Mouse (Mus musculus) spleen, adult 12 weeks (tissue): ENCODE data around the gene Sod1.

Source experiments
- DNase-seq: peaks from one replicate; pipeline ENCODE4 v3.0.0; 2022; ENCODE audit warnings: low spot score

Gene Sod1

DNA sequence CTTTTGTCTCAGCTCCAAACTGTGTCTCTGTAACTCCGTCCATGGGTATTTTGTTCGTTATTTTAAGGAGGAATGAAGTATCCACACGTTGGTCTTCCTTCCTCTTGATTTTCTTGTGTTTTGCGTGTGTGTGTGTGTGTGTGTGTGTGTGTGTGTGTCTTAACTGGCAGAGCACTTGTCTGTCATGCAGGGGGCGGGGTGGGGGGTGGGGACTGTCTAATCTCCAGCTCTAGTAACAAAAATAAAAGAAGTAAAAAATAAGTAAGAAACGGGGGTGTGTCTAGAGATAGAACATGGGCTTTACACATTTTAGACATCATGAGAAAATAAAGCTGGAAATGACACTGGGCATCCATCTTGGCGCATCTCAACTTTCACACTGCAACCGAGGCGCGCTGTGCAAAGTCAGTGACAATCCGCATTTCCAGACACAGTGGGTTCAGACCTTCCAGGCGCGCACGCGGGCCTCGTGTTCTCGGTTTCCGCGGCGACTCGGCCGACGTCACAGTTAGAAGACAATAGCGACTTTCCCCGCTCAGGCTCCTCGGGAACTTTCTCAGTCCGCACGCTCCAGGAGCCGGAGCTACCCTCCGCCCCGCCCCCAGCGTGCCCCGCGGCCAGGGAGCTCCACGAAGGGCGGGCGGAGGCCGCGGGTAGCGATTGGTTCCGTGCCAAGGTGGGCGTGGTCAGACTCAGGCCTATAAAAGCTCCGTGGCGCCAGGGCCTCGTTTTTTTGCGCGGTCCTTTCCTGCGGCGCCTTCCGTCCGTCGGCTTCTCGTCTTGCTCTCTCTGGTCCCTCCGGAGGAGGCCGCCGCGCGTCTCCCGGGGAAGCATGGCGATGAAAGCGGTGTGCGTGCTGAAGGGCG is at the start of gene Sod1:
Sod1 (plus strand) TSS at position 729 of the 866 bp plus-strand sequence.
- peak; percentile 97 for DNase-seq

DNA sequence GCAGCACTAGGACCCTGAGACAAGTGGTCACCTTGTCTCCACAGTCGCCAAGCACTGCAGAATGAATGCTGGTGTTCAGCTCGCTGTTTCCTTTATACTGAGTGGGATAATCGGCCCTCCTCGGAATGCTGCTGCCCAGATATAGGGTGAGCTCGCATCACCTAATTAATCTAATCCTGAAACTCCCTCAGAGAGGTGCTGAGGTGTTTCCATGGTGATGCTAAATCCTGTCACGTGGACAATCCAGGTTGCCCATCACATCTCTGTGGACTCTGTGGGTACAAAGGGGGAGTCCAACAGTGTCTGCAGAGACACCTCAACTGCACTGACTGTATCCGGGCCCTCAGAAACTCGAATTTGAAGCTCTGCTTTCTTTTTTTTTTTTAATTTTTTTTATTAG is 49.1 kb upstream of the Sod1 start:
- no peak for DNase-seq

DNA sequence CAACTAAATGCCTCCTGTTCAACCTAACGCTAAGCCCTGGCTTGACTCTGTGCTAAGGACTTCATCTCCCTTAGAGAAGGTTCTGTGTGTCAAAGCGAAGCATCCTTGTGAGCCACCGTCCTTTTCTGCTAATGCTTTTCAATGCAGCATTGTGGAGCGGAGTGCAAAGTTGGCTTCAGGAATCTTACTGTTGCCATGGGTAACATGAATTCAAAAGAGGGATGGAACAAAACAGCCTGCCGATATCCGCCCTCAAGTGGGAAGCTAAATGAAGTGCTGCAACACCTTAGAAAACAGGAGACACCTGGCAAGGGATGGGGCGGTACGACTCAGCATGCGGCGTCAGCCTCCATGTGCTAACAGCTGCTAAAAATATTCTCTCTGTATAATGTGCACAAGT is 44.1 kb upstream of the Sod1 start:
- no peak for DNase-seq

DNA sequence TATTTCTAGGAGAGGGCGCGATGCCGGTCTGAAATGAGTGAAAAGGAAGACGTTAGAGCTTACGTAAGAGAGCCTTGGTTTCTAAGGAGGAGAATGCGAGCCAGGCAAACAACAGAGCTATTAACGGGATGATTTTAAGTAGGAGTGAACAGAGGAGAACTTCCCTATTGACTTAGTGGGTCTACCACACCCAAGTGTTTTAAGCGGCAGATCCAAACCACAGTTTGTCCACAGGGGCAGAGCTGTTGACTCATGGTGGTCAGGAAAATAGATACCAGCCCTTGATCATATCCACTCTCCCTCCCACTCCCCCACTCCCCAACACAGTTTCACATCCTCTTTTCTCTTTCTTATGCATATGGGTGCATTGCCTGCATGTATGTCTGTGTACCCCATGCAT is 43.1 kb upstream of the Sod1 start:
- DNase-seq = no peak

DNA sequence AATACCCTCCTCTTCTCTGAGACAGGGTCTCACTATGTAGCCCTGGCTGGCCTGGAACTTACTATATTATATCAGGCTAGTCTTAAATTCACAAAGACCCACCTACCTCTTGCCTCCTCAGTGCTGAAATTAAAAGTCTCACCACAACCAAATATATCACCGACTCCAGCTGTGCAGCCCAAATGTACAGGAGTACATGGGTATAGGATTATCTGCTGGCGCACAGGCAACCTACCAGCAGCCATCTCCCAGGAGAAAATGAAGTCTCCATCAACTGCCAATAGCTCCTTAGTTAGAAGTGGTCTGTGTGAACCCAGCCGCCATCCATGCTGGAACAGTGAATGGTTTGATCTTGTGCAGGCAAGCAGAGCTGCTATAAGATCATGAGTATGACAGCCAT is 42.1 kb upstream of the Sod1 start:
- DNase-seq = no peak

DNA sequence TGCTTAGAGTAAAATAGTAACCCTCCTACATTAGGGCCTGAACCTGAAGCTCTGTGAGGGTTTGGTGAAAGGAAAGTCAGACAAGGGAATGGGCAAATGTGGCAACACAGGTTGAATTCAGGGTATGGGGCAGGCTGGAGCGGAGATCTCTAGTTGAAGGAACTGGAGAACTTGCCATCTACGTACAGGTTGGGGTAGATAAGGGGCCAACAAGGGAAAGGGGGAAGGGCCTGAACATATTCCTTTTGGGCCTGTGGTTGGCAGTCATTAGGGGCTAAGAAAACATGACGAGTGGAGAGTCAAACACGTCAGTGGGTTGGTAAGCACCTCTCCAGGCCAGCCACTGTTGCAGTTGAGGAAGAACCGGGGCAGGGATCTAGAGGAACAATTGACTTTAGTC is 40.7 kb upstream of the Sod1 start:
- DNase-seq = no peak

DNA sequence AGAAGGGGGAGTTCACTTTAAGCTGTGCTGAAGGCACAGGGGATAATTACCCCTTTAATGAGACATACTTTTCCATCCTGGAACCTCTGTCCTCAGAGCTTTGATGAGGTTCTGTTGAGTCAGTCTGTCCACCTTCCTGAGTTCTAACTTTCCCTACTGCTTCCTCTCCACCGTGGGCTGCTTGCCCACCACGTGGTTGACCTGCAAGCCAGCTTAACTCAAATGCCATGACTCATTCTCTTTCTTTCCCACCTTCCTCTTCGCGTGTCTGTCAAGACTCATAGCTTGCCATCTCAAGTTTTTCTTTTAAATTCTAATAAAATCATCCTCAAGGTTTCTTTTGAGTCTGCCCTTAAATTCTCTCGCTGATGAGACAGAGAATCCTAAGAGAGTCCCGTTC is 39.6 kb upstream of the Sod1 start:
- no peak for DNase-seq

DNA sequence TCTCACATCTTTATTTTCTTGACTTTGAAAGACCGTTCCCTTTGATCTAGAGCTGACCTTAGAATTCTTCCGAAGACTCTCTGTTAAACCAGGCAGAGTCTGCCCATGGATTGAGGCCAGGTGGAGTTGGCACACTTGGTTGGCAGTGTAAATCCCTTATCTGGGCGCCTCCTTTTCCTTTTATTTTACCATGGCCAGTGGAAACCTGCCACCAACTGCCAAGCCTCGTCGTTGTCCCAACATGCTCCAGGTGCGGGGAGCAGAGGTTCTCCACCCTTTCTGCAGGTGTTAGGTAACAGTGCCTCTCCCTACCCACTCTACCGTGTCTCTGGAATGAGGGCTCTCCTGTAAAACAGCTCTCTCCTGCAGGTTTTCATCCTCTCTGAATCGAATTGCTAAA is 38.9 kb upstream of the Sod1 start:
- DNase-seq = no peak

DNA sequence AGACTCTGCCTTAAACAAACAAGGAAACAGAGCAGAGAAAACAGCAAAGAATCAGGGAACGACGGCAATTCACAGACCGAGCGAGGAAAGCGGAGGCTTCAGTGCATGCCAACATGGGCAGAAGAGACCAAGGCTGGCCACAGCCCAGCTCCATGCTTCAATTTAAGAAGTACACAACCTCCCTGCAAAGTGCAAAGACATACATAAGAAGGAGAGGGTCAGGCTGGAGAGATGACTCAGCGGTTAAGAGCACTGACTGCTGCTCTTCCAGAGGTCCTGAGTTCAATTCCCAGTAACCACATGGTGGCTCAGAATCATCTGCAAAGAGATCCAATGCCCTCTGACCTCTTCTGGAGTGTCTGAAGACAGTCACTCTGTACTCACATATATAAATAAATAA is 36.4 kb upstream of the Sod1 start:
- no peak for DNase-seq

DNA sequence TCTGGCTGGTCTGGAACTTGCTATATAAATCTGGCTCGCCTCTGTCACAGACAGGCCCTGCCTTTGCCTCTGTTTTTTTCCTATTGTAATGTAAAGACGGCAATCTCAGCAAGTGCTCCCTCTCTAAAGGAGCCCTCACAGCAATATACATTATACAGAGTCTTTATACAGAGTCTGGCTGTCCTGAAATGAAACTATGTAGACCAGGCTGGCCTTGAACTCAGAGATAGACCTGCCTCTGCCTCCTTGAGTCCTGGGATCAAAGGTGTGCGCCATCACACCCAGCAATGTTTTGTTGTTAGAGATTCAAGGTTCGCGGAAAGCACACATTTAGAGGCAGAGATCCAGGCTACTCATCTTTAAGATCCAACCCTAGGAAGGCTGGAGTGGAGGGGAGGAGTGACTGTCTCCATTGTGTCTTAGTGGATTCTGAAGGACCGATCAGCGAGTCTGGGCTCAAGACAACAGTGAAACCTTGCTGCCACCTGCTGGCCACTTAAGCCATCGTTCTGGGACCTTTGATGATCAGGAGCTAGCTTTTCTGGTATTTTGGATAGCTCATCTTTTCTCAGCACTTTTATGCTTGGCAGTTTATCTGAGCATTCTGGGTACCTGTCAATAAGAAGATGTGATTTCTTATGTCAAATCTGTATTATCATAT is 34.5 kb upstream of the Sod1 start:
- peak; percentile 41 for DNase-seq

DNA sequence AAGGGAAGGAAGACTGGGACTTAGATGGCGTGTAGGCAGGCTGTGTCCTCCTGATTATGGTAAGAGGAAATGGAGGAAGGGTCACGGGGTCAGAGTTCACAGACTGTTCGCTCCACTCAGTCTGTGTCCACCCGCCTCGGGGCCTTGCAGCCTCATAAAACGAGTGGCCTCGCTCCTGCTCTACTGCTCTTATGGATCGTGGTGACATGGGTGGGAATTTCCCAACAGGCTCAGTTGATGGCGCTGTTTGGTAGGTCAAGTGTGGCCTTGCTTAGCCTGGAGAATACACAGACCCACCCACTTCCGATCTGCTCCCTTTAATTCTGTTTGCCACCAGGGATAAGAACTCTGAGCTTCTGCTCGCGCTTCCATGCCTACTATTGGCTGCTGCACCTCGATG is 33.1 kb upstream of the Sod1 start:
- no peak for DNase-seq

DNA sequence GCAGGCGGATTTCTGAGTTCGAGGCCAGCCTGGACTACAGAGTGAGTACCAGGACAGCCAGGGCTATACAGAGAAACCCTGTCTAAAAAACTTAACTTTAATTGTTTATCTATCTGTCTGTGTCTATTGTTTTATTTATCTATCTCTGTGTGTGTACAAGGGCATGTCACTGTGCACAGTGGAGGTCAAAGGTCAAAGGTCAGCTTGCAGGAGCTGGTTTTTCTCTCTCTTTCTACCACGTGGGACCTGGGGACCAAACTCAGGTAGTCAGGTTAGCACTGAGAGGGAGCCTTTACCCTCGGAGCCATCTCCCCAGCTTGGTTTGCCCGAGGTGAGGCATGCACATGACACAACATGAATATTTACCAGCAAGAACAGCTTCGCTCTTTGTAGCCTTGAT is 29.3 kb upstream of the Sod1 start:
- DNase-seq = no peak

DNA sequence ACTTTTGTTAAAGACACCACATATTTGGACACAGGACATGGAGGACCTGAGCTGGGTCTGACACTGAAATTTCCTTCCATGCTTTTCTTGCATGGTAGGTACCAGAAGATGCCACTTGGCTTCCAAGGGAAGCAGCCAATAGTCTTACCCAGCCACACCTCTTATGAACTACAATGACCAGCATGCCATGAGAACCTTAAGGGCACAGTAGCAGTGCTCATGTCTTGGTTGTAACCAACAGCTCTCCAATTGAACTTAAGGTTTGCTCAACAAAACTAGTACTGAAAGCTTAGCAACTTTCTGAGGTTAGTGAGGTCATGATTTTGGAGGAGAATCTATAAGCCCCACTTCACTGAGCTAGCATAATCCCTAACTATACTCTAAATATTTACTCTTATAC is 26.8 kb upstream of the Sod1 start:
- DNase-seq = no peak

DNA sequence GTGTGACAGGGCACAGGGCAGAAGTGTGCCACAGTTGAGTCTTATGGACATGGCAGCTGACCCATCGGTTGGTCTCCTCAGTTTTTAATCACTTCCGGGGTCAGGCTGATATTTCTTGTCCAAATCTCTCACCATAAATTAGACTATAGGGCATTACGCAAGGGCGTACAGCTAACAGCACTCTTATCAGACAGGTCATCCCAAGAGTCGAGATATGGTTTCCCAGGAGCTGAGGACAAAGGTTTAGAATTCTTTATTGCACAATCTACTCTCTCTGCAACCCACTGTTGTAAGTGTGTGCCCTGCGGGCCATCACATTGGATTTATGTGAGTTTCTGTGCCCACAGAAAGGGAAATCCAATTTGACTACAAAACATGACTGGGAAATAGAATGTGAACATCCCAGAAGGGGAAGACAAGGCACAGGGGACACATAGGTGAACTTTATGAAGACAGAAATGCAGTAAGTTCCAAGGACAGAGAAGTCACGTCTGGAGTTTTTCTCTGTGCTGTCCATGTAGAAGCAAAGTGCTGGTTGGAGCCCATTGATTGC is 23.8 kb upstream of the Sod1 start:
- DNase-seq = no peak

DNA sequence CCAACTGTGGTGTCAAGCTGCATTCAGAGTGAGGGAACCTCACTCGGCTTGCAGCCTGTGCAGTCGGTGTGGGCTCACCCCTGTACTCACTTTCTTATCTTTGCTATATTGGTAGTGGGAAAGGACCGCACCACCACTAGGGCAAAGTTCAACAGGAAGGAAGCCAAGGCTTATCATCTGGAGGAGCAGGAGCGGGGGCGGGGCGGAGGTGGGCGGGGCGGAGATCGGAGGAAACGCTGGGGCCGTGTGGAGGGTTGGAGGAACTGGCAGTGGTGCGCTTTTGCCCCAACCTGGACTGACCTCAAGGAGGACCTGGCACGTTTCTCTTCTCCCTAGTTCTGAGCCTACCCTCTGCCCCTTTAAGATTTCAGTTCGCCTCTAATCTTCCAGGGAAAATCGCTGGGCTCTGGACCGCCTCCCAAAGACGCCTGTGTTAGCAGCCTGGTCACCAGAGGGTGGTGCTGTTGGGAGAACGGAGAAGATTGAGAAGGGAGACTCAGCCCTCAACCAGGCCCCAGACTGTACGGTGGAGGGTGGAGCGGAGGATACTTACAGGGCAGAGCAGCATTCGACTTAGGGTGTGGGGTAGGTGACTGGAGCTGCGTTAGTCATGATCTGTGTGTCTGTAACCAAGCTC is 23.1 kb upstream of the Sod1 start:
- DNase-seq = peak; percentile 77

DNA sequence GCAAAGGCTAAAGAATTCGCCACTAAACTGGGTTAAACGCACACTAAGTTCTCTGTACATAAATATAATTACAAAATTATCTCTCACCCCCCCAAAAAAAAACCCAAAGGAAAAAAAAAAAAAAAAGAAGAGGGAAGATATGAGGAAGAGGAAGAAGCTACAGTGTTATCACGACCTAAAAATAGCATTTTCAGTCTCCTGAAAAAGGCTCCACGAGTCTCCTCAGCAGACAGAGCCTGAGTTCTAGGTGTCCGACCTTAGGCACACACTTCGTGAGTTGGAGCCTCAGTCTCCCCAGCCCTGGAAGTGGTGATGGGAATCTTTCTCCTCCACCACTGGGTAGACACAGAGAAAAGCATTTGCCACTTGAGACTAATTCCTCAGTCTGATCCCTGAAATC is 21.9 kb upstream of the Sod1 start:
- no peak for DNase-seq

DNA sequence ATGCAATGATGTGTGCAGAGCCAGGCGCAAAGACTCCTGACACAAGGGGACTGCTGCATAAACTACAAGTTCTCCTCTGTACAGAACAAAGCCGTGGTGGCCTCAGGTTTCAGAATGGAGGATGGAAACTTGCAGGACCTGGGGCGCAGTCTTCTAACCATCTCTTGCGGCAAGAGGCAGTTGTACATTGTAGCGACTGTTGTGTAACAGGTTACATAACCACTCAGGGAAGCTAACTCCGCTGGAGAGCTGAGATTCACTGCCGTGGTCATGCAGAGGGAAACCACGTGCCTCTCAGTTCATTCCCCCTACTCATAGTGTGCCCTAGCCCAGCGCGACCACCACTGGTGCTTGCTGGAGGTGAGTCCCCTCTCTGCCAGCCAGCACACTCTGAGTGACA is 21.4 kb upstream of the Sod1 start:
- no peak for DNase-seq

DNA sequence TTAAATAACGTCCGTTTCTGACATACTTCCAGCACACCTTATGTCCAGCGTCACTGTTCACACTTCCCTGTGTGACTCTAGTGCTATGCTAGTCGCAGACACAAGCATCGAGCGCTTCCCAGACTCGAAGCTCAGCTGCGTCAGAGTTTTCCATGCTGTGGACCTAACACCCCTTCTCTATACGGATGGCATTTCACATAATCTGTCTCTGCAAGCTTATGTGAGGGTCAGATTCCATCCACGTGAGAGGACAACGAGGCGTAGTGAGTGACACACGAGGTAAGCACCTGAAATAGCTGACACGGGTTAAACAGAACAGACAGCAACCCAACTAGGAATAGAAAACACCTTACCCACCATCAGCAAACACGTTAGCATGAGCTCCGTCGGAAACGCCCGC is 18.4 kb upstream of the Sod1 start:
- no peak for DNase-seq

DNA sequence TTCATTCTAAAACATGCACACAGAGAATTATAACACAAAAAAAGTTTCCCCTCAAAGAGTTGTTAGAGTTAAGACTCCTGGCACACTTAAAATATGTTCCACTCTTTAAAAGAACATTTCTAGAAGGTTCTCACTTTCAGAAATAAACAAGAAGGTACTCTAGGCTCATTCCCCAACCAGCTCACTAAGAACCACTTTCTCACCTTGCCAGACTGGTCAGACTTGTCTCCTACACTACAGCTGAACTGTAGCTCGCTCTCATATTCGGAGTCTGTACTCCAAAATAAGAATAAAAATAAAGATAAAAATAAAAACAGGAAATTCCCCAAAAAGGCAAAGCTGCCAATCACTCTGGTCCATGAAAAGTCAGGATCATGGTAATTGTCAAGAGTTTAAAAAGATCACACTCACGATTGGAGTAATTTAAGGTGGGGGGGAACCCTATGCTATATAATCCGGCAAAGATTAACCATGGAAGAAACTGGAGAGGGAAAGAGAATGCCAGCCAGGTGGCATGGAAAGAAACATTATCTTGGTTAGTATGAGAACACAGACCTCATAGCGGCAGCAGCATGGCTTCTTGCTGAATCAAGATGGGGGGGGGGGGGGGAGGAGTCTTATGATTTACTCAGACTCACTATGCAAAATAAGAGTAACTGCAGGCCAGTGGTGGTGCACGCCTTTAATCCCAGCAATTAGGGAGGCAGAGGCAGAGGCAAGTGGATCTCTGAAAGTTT is 17.2 kb upstream of the Sod1 start:
- DNase-seq = no peak

DNA sequence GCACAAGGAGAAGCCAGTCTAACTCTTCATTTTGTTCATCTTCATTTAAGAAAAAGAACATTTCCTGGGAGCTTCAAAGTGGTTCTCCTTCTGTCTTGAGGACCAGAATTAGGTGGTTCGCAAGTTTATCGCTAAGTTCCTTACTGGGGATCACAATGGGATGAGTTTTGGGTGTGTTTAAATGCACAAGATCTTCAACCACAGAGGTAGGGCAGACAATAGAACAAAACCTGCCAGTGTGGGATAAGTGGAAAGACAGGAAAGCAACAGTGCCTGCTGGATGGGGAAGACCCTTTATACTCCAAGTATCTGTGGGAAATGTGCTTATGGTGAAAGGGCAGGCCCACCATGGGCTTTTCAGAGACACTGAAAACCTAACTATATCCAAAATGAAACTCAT is 15.7 kb upstream of the Sod1 start:
- DNase-seq = no peak

DNA sequence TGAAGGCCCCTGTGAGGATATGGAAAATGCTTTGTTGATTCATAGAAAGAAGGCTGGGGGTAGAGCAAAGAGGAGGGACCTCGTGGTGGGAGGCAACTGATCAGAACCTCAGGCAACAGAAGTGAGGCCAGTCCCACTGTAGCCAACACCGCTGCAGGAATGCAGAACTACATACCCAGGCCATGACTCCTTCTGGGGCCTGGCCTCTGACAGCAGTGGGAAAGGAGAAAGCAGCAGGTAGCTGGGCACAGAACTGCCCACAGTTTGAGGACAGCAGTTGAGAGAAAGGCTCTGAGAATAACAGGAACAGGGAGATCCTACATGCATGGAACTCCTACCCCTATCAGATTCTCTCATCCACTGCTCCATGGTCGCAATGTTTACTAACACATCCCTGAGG is 11.6 kb upstream of the Sod1 start:
- no peak for DNase-seq

DNA sequence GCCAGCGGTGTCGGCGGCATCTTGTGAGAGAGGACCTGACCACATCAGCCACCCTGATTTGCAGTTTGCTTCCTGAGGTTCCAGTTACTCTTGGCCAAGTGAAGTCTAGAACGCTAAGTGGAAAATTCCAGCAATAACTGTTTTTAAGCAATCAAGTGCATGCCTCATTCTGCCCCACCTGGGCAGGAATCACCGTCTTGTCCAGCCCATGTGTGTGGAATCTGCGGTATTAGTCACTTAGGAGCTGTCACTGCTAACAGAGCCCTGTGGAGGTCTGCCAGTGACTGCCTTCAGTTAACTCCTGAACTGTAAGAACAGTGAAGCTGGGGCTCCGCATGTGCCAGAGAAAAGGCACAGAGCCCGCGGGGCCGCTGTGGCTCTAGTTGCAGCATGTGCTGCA is 9.8 kb upstream of the Sod1 start:
- no peak for DNase-seq
